Comparison of ENCODE assay signal across 8 mouse cellular contexts in the genomic region with DNA sequence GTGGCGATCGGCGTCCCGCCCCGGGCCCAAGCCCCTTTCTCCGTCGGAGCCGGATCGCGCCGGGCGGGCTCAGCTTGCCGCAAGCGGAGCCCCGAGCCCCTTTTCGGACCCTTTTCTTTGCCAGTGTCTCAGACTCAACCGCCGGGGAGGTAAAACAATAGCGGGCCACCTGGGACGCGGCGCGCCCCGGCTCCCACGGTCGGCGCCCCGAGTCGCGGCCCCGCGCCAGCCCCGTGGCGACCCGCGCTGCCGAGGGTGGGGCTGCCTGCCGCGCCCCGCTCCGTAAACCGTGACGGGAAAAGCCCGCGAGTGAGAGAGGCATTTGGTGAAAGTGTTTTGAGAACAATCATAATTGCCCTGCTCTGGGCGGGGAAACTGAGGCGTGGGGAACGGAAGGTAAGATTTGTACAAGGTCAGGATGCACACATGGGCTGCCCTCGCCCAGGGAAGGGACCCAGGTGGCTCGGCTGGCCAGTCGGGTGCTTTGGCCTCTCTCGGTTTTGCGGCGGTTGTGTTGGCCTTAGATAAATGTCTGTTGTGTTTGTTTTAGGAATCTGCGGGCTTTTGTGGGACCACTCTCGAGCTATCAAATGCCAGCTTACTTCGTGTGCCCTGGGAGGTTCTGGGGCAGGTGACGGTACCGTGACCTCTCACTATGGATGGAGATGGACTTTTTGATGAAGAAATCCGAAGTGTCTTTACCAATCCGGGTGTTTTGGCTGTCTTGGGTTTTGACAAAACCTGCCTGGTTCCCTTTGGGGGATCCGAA. TPM values are rescaled to one million over a fixed set of nuclear protein-coding genes. Genes with fewer than 3 reads are reported as not detected.
DNase-seq lines count a peak whose midpoint lies in the region; ATAC-seq and TF ChIP-seq lines count a peak whose summit lies in the region.

No protein-coding gene starts in this region.

- POLR2A ChIA-PET in Patski (lab: Charles Lee): interaction anchor here (0.5 to 1.1 kb wide), 5 partner anchors 10 to 50 kb away, joined by 3 to 5 read pairs (median 3); no protein-coding TSS in a partner anchor

- CTCF ChIA-PET in Patski (lab: Charles Lee): interaction anchor here (0.7 kb wide), 1 partner anchor 83 kb away, joined by 3 read pairs; no protein-coding TSS in a partner anchor

- in situ Hi-C loops in Patski (cut with MboI; ENCODE audit: low pct_unique_long_range_greater_than_20kb): no loop called here

- H3K36me3 ChIP-seq in kidney, embryonic 16.5 days (ENCODE audit: insufficient read depth, low read length): no peaks in the 10 kb centered on the region
- H3K36me3 ChIP-seq in forebrain, embryonic 13.5 days (ENCODE audit: poor library complexity, severe bottlenecking): no peaks in the 10 kb centered on the region
- H3K36me3 ChIP-seq in limb, embryonic 13.5 days: no peaks in the 10 kb centered on the region
- no peaks in the 10 kb centered on the region for H3K36me3 ChIP-seq in neural tube, embryonic 15.5 days

- peak overlapping the region; percentile 79 for H3K4me2 ChIP-seq in kidney, embryonic 16.5 days (replicated peaks; ENCODE audit: low read depth, low read length)
- peak overlapping the region; percentile 89 for H3K4me2 ChIP-seq in forebrain, embryonic 13.5 days
- peak overlapping the region; percentile 90 for H3K4me2 ChIP-seq in limb, embryonic 13.5 days (replicated peaks)
- peak overlapping the region; percentile 80 for H3K4me2 ChIP-seq in neural tube, embryonic 15.5 days

- H3K4me3 ChIP-seq in kidney, embryonic 16.5 days (ENCODE audit: low read length): peak overlapping the region; percentile 85
- H3K4me3 ChIP-seq in forebrain, embryonic 13.5 days: peak overlapping the region; percentile 80
- peak overlapping the region; percentile 86 for H3K4me3 ChIP-seq in limb, embryonic 13.5 days
- peak overlapping the region; percentile 90 for H3K4me3 ChIP-seq in neural tube, embryonic 15.5 days (replicated peaks)

- DNase-seq in kidney, postnatal 14 days: no peak
- DNase-seq in Patski (ENCODE audit: low read depth, low spot score): no peak
- DNase-seq in gastrocnemius, adult 18-20 months (ENCODE audit: low spot score): no peak
- no peak for DNase-seq in left cerebral cortex, postnatal 10 days (ENCODE audit: extremely low spot score in 1 of 2, low spot score in 2 of 2)

- ATAC-seq in kidney, embryonic 16.5 days (ENCODE audit: low FRiP score, low TSS enrichment): peak; percentile 20; the same call in 1 of the 2 replicates
- peak; percentile 18 for ATAC-seq in Patski
- no peak; the same call in none of the 2 replicates for ATAC-seq in forebrain, embryonic 13.5 days
- ATAC-seq in limb, embryonic 13.5 days (ENCODE audit: low FRiP score, low read depth): no peak; the same call in 1 of the 2 replicates
- ATAC-seq in neural tube, embryonic 15.5 days (ENCODE audit: low FRiP score): peak; percentile 46

- peak overlapping the region; percentile 85 for H3K9ac ChIP-seq in kidney, embryonic 16.5 days (replicated peaks; ENCODE audit: low read length)
- peak overlapping the region; percentile 88 for H3K9ac ChIP-seq in forebrain, embryonic 13.5 days
- peak overlapping the region; percentile 94 for H3K9ac ChIP-seq in limb, embryonic 13.5 days
- H3K9ac ChIP-seq in neural tube, embryonic 15.5 days (replicated peaks): peak overlapping the region; percentile 94

- no peak for TF ChIP-seq CTCF in Patski (IDR thresholded peaks at IDR 0.05)

- intact Hi-C loops in left cerebral cortex, postnatal 10 days (cut with DNase I): loop anchor here (5.0 kb wide), 1 partner anchor 85 kb away; no protein-coding TSS in a partner anchor

- no peak overlapping the region for H3K27ac ChIP-seq in kidney, embryonic 16.5 days (ENCODE audit: low read length)
- peak overlapping the region; percentile 74 for H3K27ac ChIP-seq in forebrain, embryonic 13.5 days
- H3K27ac ChIP-seq in limb, embryonic 13.5 days: peak overlapping the region; percentile 80
- H3K27ac ChIP-seq in neural tube, embryonic 15.5 days (replicated peaks): peak overlapping the region; percentile 83

- H3K27me3 ChIP-seq in kidney, embryonic 16.5 days (ENCODE audit: insufficient read depth, low read length): no peaks in the 10 kb centered on the region
- no peaks in the 10 kb centered on the region for H3K27me3 ChIP-seq in Patski
- peaks cover 14% of the 10 kb centered on the region; the same call in 1 of the 2 replicates for H3K27me3 ChIP-seq in forebrain, embryonic 13.5 days
- H3K27me3 ChIP-seq in limb, embryonic 13.5 days: no peaks in the 10 kb centered on the region
- no peaks in the 10 kb centered on the region for H3K27me3 ChIP-seq in neural tube, embryonic 15.5 days (replicated peaks)

- WGBS in kidney, embryonic 16.5 days: under 1% methylated on average over 59 of the region's 62 CpGs
- WGBS in forebrain, embryonic 13.5 days: under 1% methylated on average over 47 of the region's 62 CpGs
- under 1% methylated on average over 58 of the region's 62 CpGs for WGBS in limb, embryonic 13.5 days
- under 1% methylated on average over 58 of the region's 62 CpGs for WGBS in neural tube, embryonic 15.5 days

- peaks cover 34% of the 10 kb centered on the region for H3K4me1 ChIP-seq in kidney, embryonic 16.5 days (ENCODE audit: insufficient read depth, low read length)
- H3K4me1 ChIP-seq in forebrain, embryonic 13.5 days: peaks cover 55% of the 10 kb centered on the region
- peaks cover 54% of the 10 kb centered on the region for H3K4me1 ChIP-seq in limb, embryonic 13.5 days
- peaks cover 51% of the 10 kb centered on the region for H3K4me1 ChIP-seq in neural tube, embryonic 15.5 days

- H3K9me3 ChIP-seq in kidney, embryonic 16.5 days (ENCODE audit: low read length): no peaks in the 10 kb centered on the region
- H3K9me3 ChIP-seq in forebrain, embryonic 13.5 days (replicated peaks): no peaks in the 10 kb centered on the region
- H3K9me3 ChIP-seq in limb, embryonic 13.5 days: no peaks in the 10 kb centered on the region
- H3K9me3 ChIP-seq in neural tube, embryonic 15.5 days (replicated peaks): no peaks in the 10 kb centered on the region

RNA-seq across cellular contexts. Expression of gene Igsf3, which starts 0.6 kb away (rescaled TPM):
- 24.8 and 26.1 TPM in 2 replicates for polyA plus RNA-seq in kidney, embryonic 16.5 days (2015; fragmentation: Nextera tagmentation; extraction: Ambion mirVana)
- polyA plus RNA-seq in Patski (2021): 37.2 TPM
- 39.7 and 42.2 TPM in 2 replicates for polyA plus RNA-seq in forebrain, embryonic 13.5 days (2015; fragmentation: Nextera tagmentation; extraction: Ambion mirVana)
- 93.6 and 96.5 TPM in 2 replicates for polyA plus RNA-seq in limb, embryonic 13.5 days (2015; fragmentation: Nextera tagmentation; extraction: Ambion mirVana)
- 84.8 and 89.7 TPM in 2 replicates for polyA plus RNA-seq in neural tube, embryonic 15.5 days (2015; fragmentation: Nextera tagmentation; extraction: Ambion mirVana)
- 1 to 10 TPM; 2.9 to 3.7 TPM for total RNA-seq in gastrocnemius, adult 18-20 months (2021)
- total RNA-seq in left cerebral cortex, postnatal 10 days (2021): 10 to 100 TPM; 44.7 to 46.6 TPM

Comparison
In these comparisons a context has a peak if more than half of its experiments do, and no peak if none do; other contexts are left out.
1. ATAC-seq: peak in kidney, embryonic 16.5 days (single experiment), Patski (single experiment) and neural tube, embryonic 15.5 days (single experiment); none in forebrain, embryonic 13.5 days (single experiment) and limb, embryonic 13.5 days (single experiment).
2. Peak in every context shown above with its lines, with median percentiles within 50 percentile points of each other: H3K4me2 ChIP-seq, H3K4me3 ChIP-seq and H3K9ac ChIP-seq.